Comparison of ENCODE assay signal across 17 mouse cellular contexts in genomic region chr10:60016223-60016622, GRCm38 (mm10).
"Had no signal": no experiment of that assay in that cellular context is flagged by ENCODE, and none has a peak within 500 bp of the region (broad histone marks: within the 10 kb centered on the region; RNA-seq: fewer than 3 reads in every experiment).

No protein-coding gene starts in this region.

- H3K27ac ChIP-seq: neural tube, embryonic 12.5 days; neural tube, embryonic 13.5 days; neural tube, embryonic 15.5 days; stomach, embryonic 15.5 days; stomach, postnatal 0 days had no signal

- H3K4me1 ChIP-seq: neural tube, embryonic 12.5 days; neural tube, embryonic 13.5 days; neural tube, embryonic 15.5 days; stomach, embryonic 15.5 days had no signal

- H3K27me3 ChIP-seq: neural tube, embryonic 12.5 days; neural tube, embryonic 13.5 days; neural tube, embryonic 15.5 days; stomach, embryonic 15.5 days had no signal

- H3K9me3 ChIP-seq: neural tube, embryonic 12.5 days; neural tube, embryonic 13.5 days; neural tube, embryonic 15.5 days; stomach, embryonic 15.5 days had no signal

- H3K4me2 ChIP-seq: neural tube, embryonic 12.5 days; neural tube, embryonic 13.5 days; neural tube, embryonic 15.5 days; stomach, embryonic 15.5 days had no signal

- H3K9ac ChIP-seq: neural tube, embryonic 12.5 days; neural tube, embryonic 13.5 days; neural tube, embryonic 15.5 days; stomach, embryonic 15.5 days had no signal

- H3K4me3 ChIP-seq: neural tube, embryonic 12.5 days; neural tube, embryonic 13.5 days; neural tube, embryonic 15.5 days; stomach, embryonic 15.5 days had no signal

- DNase-seq: retina, postnatal 1 day; right cerebral cortex, adult 18-20 months; right cerebral cortex, postnatal 14 days; right cerebral cortex, postnatal 25 days; right cerebral cortex, postnatal 4 days; spleen, adult 18-20 months; thymus, adult 18-20 months; thymus, adult 2 months; thymus, postnatal 14 days; thymus, postnatal 25 days; thymus, postnatal 36 days; thymus, postnatal 4 days had no signal

- H3K36me3 ChIP-seq: stomach, embryonic 15.5 days had no signal
